Mouse (Mus musculus) kidney, postnatal 25 days (tissue): ENCODE data around the gene Hist1h3i.
"Not testable (repeated sequence)": the region's sequence is repeated elsewhere in the genome, so short reads cannot be mapped to it uniquely, and the experiment has no call there.

Experiments used
- DNase-seq, 2 experiments: peaks; one replicate each; pipeline ENCODE4 v3.0.0; 2021; ENCODE audit warnings: mixed read lengths in 2 of 2

Hist1h3i gene

DNA sequence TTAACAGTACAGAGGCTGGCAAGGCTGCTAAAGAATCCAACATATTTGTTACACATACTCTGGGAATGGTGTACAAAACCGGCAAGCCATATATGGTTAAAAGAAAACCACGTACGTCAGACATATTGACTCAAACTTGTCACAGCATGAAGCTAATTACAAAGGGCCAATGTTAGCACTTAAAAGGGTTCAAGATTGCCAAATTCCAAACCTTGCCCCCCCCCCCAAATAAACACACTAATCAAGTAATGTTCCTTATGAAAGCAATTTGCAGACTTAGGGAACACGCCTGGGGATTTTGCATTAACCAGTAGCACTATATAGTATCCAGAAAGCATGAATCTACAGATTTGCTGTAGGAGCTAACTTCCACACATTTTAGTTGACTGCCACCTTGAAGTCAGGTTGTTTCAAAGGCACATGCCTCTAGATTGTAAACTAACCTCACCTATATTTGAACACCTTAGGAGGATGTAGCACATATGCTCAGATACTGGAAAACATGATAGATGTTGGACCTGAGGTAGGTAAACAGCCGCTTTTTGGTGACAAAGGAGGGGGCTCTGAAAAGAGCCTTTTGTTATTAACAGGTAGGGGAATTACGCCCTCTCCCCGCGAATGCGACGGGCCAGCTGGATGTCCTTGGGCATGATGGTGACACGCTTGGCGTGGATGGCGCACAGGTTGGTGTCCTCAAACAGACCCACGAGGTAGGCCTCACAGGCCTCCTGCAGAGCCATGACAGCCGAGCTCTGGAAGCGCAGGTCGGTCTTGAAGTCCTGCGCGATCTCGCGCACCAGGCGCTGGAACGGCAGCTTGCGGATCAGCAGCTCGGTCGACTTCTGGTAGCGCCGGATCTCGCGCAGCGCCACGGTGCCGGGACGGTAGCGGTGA is 562 bp downstream of the Hist1h3i start:
- not testable (repeated sequence) for DNase-seq

DNA sequence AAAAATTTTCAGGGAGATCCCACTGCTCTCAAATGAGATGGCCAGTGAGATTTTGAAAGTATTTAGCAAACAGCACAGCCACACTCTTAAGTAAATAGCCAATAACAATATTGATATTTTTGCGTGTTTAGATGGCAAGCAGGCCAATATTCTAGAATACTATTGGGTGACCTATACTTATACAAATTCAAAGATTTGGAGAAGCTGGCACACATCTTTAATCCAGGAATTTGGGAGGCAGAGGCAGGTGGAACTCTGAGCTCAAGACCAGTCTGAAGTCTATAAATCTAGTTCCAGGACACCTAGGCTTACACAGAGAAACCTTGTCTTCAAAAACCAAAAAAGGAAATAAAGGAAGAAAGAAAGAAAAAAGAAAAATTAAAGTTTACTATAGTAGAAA is 1.5 kb downstream of the Hist1h3i start:
- no peak for DNase-seq

DNA sequence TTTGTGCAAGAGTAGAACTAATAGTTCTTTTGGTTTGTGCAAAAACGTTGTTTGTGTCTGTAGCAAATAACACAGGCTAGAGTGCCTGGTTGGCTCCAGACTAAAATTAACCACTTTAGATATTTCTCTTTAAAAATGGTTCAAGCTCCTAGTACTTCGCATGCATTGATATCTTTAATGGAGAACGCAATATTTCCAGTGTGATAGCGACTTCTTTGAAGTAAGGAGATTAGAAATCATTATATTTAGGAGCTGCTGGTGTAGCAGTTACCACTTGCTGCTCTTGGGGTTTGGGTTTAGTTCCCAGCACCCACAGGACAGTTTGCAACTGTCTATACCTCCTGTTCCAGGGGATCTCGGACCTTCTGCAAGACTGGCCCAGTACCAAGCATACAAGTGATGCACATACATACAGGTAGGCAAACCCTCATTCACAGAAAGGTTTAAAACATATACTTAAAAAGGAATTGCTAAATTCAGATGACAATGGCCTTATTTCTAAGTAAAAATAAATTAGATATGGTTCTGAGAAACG is 2.1 kb downstream of the Hist1h3i start:
- no peak for DNase-seq

DNA sequence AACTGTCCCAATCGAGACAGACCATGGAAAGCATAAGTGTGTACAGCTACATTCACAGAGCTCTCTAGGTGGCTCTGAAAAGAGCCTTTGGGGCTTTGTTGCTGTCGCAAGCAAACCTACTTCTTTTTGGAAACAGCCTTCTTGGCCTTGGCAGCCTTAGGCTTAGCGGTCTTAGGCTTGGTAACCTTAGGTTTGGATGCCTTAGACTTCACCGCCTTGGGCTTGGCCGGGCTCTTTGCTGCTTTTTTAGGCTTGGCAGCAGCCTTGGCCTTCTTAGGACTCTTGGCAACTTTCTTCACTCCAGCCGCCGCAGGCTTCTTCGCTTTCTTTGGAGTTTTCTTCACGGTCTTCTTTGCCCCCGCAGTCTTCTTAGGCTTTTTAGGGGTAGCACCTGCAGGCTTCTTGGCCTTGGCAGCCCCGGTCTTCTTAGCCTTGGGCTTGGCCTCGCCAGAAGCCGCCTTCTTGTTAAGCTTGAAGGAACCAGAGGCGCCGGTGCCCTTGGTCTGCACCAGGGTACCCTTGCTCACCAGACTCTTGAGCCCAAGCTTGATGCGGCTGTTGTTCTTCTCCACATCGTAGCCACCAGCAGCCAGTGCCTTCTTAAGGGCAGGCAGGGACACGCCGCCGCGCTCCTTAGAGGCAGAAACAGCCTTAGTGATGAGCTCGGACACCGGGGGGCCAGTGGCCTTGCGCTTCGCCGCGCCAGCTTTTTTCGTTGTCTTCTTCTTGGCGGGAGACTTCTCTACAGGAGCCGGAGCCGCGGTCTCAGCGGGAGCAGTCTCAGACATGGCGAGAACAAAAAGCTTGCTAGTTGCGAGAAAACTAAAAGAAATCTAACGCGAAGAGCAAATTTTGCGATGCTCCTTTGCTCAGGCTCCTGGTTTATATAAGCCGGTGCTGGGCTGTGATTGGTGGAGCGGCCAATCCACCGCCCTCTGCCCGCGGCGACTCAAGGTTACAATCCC is 3.1 kb downstream of the Hist1h3i start, which contains the start of gene Hist1h1b:
Gene Hist1h1b, minus strand, starts transcription at position 859 of the 965 bp plus-strand sequence.
- DNase-seq = peak; percentile 39 to 65

DNA sequence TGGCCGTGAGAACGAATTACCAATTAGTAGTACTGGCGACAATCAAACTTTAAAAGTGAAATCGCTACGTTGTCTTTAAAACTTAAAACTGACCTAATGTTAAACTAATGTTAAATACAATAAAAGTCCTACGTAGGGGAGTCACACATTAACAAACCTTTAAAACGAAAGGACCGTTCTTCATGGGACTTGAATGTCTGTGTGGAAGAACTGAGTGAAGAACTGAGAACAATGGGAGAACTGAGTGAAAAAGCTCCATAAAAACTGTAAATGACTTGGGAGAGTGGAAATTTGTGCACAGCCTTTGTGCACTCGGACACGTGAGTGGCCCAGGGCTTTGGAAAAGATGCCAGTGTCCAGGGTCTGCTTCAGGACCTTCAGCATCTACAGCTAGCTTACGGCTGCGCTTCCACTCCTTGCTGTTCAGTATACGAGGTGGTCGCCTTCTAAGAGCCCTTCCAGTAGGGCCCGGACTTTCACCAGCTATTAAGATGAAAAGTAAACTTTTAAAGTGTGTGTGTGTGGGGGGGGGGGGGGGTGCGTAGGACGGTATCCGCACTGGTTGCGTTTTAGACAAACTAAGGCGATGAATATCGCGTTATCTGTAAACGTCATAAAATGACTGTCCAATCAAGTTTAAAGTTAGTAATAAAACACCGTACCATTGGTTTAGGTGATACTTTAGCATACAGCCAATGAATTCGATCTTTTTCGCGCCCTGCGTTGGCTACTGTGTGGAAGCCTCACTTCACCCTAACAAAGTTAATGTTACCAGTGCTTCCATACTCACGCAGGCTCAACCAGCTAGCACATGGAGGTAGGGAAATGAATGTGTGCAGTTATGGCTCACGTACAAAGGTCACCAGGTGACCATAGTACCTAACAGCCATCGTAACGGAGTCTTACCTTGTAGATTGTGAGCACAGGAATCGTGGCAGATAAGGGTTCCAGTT is 4.1 kb downstream of the Hist1h3i start:
- DNase-seq = peak; percentile 74 to 84

DNA sequence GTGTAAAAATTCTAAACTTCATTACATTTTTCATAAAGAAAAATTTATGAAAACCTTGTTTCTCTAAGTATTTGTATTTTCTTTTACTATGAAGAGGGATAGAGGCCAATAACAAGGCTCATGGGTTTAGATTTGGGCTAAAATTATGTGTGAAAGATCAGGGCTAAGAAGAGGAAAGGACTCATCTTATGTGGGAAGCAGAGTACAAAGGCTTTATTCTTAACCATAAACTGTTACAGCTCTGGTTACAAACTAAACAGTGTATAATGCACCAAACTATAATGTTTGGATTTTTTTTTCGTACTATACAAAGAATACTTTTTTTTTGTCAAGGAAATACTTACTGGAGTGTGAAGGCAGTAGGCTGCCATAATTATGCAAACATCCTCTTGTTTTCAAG is 27.5 kb downstream of the Hist1h3i start:
- no peak for DNase-seq

DNA sequence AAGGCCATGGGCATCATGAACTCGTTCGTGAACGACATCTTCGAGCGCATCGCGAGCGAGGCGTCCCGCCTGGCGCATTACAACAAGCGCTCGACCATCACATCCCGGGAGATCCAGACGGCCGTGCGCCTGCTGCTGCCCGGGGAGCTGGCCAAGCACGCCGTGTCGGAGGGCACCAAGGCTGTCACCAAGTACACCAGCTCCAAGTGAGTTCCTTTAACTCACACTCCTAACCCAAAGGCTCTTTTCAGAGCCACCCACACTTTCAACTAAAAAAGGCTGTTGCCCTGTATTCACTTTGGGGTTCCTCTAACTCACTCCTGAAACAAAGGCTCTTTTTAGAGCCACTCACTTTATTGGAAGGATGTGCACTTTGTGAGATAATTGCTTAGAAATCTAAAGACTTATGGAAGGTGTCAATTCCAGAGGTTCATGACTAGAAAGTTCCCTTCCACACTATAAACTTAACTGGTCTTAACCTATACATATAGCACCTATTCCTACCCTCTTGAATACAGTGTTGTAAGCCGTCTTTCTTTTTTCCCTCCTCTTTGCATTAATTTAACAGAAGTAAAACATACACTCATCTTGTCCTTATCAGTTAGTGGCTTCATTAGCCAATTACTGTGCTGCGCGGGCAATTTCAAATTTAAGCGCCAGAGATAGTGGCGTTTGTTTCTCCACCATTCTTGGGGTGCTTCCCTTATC is 28.7 kb downstream of the Hist1h3i start:
- DNase-seq = not testable (repeated sequence)

DNA sequence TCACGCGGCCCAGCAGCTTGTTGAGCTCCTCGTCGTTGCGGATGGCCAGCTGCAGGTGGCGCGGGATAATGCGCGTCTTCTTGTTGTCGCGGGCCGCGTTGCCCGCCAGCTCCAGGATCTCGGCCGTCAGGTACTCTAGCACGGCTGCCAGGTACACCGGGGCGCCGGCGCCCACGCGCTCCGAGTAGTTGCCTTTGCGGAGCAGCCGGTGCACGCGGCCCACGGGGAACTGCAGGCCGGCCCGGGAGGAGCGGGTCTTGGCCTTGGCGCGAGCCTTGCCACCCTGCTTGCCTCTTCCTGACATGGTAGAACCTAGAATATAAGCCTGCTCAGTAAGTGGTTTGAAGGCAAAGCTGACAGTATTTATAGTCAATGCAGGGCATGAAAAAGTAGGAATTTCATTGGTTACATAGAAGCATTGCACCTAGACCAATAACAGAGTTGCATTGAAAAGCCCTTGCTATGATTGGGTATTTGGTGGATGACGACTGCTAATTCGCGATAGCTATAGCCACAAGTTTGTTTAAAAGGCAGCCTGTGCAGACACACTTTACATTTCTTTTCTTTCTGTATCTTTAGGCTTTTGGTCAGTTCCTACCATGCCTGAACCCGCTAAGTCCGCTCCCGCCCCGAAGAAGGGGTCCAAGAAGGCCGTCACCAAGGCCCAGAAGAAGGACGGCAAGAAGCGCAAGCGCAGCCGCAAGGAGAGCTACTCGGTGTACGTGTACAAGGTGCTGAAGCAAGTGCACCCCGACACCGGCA is 29.5 kb downstream of the Hist1h3i start, which contains the start of the genes Hist1h2ak and Hist1h2bn:
Gene Hist1h2ak, minus strand, starts transcription at position 304 of the 762 bp plus-strand sequence.
Gene Hist1h2bn, plus strand, starts transcription at position 600 of the 762 bp plus-strand sequence.
- DNase-seq = peak; percentile 53 to 62

DNA sequence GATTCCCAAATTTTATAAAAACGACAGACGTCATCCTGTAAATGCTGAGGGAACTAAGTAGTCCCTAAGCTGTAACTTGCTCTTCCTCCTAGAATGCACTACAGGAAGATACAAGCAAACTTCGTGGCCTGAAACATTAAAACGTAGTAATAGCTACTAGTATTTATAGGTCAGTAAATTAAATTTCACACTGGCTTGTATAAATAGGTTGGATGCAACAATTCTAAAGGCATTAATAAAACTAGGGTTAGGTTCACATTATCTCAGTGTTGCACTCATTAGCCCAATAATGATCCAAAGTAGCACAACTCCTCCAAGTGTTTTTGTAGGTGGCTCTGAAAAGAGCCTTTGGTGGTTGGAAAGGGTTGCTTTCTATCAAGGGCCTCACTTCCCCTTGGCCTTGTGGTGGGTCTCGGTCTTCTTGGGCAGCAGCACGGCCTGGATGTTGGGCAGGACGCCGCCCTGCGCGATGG is 30.1 kb downstream of the Hist1h3i start:
- DNase-seq = no peak

DNA sequence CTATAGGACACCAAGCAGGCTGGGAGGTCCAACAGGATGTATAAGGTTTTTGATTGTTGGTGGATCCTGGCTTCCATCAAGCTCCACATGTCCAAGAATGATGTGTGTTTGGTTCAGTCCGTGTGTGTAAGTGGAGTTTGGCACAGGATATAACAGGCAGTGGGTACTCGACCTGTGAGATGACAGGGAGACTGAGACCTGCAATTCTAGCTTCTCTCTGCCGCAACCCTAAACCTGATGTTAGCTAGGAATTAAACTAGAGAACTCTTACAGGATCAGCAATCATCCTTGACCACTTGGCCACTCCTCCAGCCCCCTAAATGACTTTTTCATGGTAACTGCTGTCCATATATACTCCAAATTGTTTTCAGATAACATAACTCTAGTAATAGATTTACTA is 30.8 kb downstream of the Hist1h3i start:
- no peak for DNase-seq

DNA sequence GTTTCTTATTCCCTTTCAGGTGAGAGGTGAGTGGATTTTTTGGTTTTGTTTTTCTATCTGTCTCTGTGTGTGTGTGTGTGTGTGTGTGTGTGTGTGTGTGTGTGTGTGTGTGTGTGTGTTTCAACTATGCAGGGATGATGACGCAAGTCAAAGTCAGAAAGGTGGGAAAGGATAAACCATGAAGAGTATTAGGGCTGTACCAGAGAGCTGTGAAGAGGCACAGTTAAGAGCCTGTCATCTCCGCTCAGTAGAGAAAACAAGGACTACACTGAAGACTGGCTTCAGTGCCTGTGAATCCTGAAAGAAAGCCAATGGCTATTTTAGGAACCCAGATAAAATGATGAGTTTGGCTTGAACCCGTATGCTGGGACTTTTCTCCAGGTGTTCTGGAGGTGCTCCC is 31.3 kb downstream of the Hist1h3i start:
- DNase-seq = no peak

DNA sequence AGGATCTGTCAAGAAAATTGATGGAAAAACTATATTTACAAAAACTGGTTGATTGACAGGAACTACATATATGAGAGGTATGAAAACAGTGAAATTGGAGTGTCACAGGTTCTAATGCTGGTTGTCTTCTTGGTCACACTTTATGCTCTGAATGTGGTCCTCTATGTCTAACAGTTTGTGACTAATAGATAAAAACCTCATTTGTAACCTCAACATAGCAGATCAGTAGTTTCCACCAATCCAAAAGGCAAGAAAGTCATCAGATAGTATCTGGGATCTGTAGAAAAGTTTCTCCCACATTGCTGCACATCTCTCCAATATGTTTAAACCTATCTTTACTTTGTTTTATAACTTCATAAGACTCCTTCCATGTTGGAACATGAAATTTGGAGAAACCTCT is 31.8 kb downstream of the Hist1h3i start:
- DNase-seq = no peak

DNA sequence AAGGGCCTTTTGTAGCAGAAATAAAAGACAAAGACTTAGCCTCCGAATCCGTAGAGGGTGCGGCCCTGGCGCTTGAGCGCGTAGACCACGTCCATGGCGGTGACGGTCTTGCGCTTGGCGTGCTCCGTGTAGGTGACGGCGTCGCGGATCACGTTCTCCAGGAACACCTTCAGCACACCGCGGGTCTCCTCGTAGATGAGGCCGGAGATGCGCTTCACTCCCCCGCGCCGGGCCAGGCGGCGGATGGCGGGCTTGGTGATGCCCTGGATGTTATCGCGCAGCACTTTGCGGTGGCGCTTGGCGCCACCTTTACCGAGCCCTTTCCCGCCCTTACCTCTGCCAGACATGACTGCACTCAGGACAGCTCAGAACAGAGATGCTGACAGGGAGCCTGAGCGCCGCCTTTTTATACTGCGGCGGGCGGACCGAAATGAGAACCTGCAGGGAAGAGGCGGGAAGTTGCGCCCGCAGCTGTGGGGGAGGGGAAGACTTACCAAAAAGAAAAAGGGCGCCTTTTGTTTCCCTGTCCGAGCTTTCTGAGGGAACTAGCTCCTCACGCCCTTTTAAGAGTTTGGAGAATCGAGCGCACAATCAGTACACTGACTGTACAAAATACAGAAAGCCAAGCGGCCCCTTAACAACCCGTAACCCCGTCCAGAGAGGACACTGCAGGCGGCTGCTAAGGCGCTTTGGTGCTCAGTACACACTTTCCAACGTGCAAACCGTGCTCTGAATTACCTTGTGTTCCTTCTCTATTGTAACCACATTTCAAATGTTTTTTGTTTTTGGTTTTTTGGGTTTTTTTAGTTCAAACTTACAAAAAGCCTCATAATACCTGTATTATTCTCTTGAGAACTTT is 32.8 kb downstream of the Hist1h3i start, which contains the start of gene Hist1h4k:
Gene Hist1h4k, minus strand, starts transcription at position 347 of the 859 bp plus-strand sequence.
- peak; percentile 83 to 91 for DNase-seq

DNA sequence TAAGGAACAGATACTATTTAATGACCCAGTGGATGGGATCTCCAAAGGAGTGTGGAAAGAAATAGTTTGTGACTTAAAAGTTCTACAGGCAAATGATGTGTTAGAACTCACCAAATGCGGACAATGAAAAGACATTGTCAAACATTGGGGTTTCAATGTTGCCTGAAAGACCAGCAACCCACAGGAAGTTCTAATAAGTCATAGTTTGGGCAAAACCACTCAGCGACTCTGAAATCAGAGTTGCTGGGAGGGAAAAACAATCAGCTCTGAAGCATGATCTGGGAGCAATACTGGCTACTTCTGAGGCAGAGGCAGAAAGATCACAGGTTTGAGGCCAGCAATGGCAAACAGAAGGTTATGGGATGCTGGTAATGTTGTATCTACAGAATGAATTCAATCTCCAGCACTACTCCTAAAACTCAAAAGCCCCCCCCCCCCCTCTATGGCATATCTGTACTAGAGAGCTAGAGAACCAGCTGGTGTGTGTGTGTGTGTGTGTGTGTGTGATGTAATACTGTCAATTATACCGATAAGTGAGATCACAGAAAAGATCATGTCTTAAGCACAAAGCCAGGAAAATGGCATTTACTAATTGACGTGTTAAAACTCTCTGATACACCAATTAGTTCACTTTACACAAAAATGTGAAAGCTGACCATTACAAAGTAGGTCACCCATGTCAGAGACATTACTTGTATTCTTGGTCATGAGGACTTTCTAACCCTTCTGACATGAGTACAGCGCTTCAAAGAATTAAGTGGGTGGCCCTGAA is 33.6 kb downstream of the Hist1h3i start:
- DNase-seq = no peak

DNA sequence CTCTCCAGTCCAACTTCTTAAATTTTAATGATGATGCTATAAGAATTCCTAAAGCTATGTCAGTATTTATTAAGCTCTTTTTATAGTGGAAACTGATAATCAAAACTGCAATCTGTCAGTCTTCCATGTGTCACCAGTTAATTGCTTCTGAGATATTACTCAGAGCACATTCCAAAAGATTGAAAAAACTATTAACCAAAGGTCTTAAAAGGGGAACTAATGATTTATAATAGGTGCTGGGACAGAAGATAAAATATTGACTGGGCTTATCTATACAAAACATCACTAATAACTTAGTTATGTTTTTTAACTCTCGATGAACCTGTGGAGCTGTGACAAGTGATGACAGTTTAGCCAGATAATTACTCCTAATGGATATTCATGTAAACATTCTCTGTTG is 38.2 kb downstream of the Hist1h3i start:
- DNase-seq = no peak

DNA sequence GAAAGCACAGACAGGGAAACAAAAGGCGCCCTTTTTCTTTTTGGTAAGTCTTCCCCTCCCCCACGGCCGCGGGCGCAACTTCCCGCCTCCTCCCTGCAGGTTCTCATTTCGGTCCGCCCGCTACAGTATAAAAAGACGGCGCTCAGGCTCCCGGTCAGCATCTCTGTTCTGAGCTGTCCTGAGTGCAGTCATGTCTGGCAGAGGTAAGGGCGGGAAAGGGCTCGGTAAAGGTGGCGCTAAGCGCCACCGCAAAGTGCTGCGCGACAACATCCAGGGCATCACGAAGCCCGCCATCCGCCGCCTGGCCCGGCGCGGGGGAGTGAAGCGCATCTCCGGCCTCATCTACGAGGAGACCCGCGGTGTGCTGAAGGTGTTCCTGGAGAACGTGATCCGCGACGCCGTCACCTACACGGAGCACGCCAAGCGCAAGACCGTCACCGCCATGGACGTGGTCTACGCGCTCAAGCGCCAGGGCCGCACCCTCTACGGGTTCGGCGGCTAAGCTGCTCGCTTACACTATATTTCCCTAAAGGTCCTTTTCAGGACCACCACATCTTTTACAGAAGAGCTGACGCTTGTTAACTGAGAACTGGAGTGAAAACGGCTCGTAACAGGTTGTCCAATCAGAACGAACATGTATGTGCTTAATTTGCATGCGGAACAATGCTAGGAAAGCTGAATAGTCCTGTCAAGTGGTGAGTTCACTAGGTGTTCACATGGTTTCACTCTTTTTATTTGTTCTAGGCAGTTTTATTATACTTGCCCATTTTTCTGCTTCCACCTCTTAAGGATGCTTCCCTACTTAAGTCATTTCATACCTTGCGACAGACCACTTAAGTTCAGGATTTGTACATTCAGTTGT is 48.0 kb downstream of the Hist1h3i start, which contains the start of gene Hist1h4j:
Gene Hist1h4j, plus strand, starts transcription at position 159 of the 862 bp plus-strand sequence.
- peak; percentile 70 to 78 for DNase-seq
